Mouse (Mus musculus): ENCODE measurements at regions not wholly inside any gene's neighbourhood (a gene's known extent, or its start where the extent isn't known, plus 50 kb on each side); places are given as distances from the start of the nearest gene placed in this dataset.

DNA sequence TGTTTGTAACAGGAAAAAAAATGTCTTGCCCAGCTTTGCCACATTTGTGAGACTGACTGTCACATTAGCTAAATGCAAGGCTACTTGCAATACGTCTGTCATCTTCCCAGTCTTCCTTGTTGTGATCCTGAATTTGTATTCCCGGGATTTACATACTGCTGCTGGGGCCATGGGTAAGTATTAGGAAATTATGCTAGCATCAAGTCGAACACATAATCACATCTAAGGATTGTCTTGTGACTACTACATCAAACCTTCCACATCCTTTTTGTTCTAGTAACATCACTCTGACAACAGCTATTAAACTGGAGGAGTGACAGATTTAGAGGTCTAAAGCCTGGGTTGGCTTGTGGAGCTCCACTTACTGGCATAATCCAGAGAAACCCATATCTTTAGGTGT, 164.2 kb upstream of the Cwc22 start:
- DNase-seq (ENCODE audit: low read depth, low spot score): no peak

DNA sequence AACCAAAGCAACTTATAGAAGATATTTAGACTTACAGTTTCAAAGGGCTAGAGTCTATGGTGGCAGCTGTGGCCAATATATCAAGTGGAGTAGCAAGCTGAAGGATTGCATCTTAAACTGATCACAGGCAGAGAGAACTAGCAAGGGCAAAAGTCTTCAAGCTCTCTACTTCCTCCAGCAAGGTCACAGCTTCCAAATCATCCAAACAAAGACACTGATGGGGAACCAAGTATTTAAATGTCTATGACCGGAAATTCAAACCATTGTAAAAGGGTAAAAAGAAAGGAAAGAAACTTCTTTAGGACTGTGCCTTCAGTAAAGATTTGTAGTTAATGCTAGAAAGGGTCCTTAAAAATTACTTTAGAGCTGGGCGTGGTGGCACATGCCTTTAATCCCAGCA, 149.4 kb upstream of the Cwc22 start:
- DNase-seq (ENCODE audit: low read depth, low spot score): no peak

DNA sequence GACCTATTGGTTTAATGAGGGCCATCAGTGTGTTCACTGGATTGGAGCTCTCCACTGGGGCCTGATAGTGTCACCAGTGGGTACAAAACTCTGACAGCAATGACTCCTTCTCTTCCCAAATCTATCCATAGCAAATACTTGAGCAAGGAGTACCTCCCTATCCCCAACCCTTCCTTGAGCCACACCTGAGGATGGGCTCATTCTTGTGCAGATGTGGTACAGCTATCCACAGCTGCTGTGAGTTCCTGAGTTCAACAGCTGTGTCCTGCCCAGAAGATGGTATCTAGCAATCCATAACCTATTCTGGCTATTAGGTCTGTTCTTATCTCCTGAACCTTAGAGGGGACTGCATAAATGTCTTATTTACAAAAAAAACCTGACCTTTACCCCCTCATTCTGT, 148.7 kb upstream of the Cwc22 start:
- DNase-seq (ENCODE audit: low read depth, low spot score): no peak

DNA sequence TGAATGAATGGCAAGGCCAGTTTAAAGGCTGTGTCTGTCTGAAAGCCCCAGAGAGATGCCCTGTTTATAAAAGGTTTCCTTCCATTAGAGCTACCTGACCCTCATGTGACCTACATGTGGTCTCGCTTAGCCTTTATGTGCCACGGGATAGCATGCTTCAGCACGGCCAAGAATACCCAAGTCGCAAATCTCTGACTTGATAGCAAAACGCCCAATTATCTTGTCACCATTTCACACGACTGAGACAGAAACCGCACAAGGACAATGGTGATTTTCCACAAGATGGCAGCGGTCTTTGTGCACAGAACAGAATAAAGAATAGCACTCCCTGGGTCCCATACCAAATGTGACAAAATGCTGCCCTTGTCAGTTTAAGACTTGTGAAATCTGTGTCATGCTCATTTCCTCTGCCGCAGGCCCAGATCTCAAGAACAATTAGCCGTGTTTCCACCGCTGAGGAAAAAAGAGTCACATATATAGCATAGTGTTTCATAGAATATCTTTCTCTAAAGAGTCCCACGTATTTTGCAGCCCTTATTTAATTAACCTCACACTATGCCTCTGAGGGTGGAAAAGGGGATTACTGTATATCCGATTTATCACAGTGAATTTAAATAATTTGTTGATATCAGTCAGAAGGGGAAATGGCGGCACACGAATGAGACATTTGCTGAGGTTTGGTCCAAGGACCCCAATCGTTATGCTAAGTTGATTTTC, 118.3 kb upstream of the Cwc22 start:
- DNase-seq (ENCODE audit: low read depth, low spot score): no peak

DNA sequence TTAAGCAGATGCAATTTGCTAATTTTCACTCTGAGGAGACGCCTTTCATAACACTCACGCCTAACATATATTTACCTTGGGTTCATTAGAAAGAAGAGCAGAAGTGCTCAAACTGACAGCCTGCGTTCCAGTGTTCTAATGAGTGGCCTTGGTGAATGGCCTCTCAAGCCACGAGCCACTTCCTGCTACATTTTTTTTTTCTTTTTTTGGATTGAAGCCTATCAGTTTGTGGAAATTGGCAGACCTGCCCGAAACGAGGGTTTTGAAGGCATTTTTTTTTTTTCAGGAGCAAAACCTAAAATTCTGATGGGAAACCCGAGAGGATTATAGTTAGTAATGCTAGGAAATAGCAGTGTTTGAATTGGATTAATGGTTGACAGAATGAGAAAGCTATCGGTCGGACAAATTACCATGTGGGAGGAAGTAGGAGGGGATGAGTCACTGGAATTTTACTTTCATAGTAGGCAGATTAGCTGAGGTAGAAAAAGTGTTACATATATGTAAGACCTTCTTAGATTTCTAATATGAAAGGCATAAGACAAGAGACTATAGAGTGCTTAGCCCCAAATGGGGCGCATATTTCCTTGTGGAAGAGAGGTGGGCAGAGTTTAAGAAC, 113.7 kb upstream of the Cwc22 start:
- DNase-seq (ENCODE audit: low read depth, low spot score): no peak

DNA sequence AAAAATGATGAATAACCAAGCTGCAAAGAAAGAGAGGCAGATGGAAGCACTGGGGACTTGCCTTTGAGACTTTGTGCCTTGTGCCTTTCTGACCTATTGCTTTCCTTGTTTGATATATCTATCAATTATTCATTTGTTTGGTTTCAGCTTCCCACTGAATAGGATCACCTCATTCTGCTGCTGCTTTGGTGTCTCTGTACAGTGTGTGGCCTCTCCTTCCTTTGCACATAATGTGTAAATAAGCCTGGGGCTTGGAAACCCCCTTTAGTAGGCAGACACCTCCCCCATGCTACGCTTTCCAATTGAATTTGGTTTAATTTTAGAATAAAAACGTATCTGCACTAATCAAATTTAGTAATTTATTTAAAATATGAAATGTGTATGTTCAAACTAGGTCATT, 112.8 kb upstream of the Cwc22 start:
- no peak for DNase-seq (ENCODE audit: low read depth, low spot score)

DNA sequence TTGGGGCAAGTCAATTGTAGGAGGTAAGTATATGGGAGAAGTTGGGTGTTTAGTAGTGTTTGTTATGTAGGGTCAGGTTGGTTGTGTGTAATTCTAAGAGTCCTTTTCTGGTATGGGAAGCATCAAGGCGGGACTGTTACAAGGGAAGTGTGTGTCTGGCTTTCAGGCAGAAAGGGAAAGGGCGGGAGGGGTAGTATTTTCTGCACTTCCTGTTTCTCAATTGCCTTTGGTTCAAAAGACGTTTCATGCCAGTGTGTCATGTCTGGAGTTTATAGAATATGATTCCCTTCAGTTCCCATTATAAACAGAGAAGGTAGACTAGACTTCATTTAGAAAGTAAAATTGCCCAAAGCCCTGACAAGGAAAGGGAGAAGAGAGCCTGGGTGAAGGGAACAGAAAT, 107.7 kb upstream of the Cwc22 start:
- no peak for DNase-seq (ENCODE audit: low read depth, low spot score)

DNA sequence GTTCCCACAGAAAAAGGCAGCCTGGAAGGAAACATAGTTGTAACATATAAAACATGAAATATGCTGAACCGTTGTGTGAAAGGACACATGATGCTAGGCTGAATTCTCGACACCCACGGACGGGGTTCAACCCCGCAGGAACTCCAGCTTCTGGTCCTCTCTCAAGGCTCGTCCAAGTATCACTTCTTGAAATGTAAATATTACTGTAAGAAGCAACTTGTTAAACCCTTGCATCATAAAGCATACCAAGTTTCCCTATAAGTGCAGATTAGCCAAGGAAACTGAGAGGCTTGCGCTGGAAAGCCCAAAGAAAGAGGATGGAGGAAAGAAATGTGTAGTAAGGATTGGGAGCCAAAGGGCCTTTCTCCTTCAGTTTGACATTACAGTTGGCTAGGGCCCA, 104.4 kb upstream of the Cwc22 start:
- DNase-seq (ENCODE audit: low read depth, low spot score): no peak

DNA sequence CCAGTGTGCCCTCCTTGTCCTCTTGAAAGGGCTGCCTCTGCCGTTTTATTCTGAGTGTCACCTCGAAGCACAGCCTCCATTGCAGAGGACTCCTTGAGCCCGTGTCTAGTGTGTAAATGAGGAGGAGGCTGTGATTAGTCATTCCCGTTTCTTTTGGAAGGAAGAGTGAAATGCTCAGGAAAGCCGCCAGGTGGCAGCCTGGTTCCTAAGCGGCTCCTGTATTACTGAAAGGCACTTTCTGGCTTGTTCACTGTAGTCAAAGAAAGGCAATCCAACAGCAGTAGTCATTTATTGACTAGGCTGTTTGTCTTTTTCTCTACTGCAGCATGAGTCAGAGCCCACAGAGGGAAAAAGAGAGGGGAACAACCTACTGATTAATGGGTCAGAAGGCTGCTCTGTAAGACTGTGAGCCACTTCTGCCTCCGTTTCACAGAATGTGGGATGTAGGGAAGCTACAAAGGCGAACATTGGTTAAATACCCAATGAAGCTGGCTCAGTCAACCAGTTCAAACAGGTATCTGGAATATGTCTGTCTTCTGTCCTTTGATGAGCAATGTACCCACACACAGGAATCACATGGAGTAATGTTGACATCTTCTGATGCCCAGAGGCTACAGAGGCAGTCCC, 103.2 kb upstream of the Cwc22 start:
- peak; percentile 41 for DNase-seq (ENCODE audit: low read depth, low spot score)

DNA sequence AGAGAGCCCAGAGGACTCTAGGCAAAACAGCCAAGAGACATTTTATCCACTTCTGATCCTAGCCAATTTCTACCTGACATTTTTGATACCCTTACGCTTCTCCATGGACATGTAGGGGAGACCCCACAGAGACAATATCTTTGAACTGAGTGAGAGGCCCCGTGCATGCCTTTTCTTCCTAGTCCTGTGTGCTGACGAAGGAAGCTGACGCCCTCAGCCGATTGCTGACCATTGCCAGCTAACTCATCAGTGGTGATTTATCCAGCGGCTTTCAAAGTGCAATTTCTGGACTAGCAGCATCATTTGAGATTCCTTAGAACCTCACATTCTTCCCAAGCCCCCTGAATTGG, 102.5 kb upstream of the Cwc22 start:
- DNase-seq (ENCODE audit: low read depth, low spot score): no peak

DNA sequence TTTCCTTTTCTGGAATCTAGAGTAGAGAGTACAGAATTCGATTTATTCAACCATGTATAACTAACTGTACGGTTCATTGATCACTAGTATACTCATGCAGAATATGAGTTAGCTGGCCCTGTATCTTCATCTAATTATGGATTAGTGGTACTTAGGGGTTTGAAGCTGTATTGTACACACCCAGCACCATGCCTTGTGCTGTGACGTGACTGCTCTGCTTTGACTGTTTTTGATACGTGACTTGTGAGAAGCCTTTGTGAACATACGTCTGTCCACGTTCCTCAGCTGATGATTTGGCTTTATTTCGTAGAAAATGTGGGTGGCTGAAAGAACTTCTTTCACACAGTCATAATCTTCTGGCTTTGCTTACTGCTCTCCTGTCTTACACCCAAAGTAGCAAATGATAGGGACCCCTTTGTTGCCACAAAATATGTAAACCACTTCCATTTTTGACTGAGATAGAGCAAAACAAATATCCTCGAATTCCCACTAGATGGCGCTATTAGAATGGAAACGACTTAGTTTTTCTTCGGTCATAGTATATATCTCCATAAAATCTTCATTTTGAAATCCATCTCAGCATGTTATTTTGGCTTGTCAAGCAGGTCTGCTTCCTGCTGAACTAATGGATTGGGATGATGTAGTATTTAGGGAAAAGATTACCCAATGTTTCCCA, 102.0 kb upstream of the Cwc22 start:
- DNase-seq (ENCODE audit: low read depth, low spot score): peak; percentile 50

DNA sequence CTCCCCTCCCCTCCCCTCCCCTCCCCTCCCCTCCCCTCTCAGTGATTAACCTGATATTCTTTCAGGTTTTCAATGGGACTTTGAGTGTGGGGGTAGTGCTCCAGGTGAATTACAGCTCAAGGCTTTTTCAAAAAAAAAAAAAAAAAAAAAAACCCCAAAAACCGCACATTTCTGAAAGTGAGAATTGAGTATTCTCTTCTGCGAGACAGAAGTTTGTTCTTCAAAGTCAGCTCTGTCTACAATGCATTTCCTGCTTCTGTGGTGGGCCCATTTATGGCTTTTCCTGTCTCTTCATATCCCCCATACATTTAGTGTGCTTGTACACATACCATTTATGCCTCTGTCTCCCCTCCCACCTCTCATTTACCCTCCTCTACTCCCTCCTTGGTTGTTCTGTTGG, 81.1 kb upstream of the Cwc22 start:
- DNase-seq (ENCODE audit: low read depth, low spot score): no peak

DNA sequence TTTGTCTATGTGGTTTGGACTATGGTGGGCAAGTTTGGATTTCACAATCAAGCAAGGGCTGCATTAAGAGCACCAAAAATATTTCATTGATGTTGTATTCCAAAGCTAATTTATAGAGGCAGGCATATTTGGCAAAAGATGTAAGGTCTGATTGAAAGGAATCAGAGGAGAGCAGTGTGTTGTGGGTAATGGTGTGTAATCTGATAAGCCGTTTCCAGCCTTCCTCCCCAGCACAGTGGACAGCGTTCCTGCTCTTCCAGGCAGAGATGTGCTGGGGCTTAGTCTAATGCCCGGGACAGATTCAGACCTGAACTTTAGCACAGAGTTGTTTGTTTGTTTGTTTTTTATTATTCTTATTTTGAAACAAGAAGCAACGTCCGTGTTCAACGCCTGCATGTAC, 80.6 kb upstream of the Cwc22 start:
- DNase-seq (ENCODE audit: low read depth, low spot score): no peak

DNA sequence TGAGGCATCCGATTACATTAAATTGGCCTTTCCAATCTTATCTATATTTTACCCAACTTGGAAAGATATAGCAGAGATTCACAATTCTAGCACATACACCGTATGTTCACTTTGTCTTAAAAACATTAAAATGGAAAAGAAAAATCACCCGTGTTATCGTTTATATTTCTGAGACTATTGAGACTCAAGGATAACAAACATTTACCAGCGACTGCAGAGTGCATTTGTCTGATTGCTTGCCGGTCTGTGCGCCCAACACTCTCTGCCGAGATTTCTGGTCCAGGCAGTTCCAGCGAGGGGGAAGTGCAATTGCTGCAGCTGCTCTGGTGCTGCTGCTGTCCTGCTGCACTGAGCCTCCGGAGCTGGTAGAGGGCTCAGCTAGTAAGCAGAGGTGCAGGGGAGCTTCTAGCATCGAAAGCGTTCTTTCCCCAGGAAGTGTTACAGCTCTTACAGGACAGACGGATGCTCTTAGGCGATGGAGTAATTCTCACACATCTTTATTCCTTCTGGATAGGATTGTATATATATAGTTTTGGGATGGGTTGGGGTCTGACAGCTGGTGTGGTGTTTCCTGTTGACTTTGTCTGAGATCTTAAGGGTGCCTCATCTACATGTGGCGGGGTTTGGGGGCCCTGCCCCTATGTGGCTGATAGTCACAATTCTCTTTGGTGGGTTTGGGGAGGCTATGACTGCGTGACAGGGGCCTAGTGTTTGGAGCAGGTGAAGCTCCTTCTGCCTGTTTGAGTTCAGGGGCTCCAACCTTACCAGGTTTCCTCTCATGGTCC, 79.7 kb upstream of the Cwc22 start:
- no peak for DNase-seq (ENCODE audit: low read depth, low spot score)

DNA sequence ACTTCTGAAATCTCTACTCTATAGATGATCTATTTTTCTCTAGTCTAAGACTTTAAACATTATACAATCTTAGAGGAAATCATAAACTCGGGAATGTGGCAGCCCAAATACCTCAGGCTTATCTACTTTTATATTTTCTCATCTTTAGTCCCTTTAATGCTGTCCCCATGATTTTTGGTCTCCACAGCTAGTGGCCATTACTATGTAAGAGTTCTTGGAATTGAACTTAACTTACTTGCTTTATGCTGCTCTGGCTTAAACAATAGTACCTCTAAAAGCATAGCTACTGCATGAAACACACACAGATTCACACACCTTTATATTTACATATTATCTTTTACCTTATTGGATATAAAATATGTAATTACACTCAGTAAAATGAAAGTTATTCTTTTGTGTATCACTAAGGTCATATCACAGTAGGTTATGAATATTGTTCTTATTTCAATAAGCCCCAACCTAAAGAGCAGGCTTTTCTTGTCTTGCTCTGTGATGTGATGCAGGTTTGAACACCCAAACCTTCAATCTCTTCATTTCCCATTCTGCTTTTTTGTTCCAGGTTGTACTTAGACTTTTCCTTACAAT, 78.9 kb upstream of the Cwc22 start:
- no peak for DNase-seq (ENCODE audit: low read depth, low spot score)

DNA sequence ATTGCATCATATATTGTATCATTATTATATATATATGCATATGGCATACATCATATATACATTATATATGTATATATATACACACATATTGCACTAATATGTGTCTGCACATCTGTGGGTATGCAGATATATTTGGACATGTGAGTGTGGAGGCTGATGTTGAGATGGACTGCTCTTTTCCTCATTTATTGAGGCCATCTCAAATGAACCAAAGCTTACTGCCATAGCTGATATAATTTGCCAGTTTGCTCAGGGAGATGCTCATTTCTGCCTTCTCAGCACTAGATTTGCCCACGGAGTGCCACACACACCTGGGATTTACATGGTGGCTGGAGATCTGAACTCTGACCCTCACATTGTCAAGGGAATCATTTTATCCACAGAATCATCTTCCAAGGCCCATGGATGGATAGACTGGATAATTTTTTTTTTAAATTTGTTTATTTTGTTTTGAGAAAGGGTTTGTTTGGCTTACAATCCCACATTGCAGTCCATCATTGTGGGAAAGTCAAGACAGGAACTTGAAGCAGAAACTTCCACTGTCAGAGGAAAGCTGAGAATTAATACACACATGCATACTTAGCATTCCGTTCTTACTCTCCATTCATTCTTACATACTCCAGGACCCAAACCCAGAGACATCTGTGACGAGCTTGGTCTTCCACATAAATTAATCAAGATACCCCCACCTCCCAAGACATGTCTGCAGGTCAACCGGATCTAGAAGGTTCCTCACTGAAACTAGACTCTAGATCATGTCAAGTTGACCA, 77.9 kb upstream of the Cwc22 start:
- no peak for DNase-seq (ENCODE audit: low read depth, low spot score)

DNA sequence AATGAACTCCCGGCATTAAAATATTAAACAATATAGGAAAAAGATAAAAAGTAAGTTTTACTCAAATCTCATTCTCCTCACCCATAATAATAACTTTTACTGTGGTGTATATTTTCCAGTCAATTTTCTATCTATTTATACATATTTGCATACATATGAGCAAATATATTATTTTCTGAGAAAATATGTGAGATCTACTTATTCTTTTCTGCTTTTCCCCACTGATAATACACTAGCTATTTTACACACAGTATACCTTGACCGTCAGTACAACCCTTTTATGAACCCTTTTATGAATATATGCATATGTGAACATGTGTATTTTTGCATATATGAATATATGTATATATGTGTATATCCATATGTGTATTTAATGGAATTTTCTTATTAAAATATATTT, 77.2 kb upstream of the Cwc22 start:
- DNase-seq (ENCODE audit: low read depth, low spot score): no peak

DNA sequence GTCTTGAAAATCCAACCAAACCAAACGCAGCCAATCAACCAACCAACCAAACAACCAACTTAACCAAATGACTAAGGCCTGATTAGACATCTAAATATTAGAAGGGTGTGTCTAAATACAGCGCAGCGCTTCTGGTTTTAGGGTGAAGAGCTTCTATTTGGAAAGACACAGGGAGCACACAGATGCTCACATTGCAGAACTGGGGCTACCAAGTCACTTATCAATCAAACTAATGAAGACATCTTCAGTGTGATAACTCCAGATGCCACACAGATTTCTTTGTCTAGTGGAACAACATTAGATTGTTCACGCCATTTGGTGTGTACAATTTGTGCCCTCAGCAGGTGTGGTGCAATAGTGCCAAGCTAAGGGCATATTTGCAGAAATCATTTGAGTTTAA, 76.6 kb upstream of the Cwc22 start:
- no peak for DNase-seq (ENCODE audit: low read depth, low spot score)

DNA sequence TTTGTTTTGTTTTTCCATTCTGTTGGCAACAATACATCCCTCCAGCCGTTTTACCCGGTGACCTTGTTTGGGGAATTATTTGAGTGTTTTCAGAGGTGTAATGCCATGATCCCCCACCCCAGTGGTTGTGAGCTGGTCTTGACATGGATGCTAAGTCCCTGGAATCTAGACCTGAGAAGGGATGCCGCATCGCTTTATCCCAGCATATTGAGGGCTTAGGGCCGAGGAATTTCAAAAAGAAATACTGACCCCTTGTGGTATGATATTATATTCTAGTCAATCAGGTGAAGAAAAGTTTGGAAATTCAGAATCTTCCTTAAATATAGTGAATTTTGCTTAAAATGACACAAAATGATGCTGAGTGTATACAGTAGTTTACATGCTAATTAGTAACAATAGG, 75.7 kb upstream of the Cwc22 start:
- DNase-seq (ENCODE audit: low read depth, low spot score): no peak

DNA sequence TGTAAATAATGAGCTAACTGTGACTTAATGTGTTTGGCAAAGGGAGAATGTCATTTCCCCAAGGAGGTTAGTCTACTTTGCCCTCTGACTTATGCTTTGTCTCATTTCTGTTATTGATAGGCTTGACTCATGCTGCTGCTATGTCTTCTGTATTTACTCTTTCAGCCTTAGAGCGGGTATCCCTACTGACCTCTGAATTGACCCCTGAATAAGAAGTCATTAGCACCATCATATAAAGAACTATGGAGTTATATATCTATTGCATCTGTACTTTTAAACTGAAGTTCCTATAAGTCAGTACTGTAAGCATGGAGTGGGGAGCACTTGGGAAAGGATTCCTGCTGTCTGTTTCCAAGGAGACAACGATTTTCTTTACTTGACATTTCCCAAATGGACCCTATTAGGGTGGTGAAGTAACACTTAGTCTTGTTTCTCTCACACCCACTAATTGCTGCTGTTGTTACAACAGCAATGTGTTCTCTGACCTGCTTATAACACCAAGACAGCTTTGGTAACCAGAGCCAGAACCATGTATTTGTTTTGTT, 75.3 kb upstream of the Cwc22 start:
- DNase-seq (ENCODE audit: low read depth, low spot score): no peak

DNA sequence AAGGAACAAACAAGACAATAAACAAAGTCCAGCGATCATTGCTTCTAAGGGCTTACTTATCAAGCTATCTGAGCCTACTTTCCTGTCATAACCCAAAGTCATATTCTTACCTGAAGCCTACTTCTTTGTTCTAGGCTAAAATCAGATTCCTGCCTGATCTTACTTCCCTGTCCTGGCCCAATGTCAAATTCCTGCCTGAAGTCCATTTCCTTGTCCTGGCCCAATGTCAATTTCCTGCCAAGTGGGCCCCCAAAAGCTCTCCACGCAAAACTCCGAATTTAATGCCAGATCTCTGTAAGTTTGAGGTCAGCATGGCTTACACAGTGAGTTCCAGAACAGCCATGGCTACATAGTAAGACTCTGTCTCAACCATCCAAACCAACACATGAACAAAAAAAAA, 74.3 kb upstream of the Cwc22 start:
- DNase-seq (ENCODE audit: low read depth, low spot score): no peak

All from A20 (cell line).